Mouse (Mus musculus) small intestine, adult 2 months (tissue): ENCODE results near the gene Rhebl1. TPM values are rescaled to one million over a fixed set of nuclear protein-coding genes. Genes with fewer than 3 reads are reported as not detected.

ENCODE experiments used
- H3K27ac ChIP-seq: fragments of 200-500 bp; 2 replicates; pipeline ENCODE4 v1.5.1; 2012; ENCODE audit warnings: low read depth, low read length, control low read depth, inconsistent platforms; ENCODE audit not compliant: insufficient read depth
- H3K27me3 ChIP-seq: fragments of 200-500 bp; 2 replicates; pipeline ENCODE4 v1.6.1; 2012; ENCODE audit warnings: mild to moderate bottlenecking, moderate library complexity, low read length, inconsistent platforms; ENCODE audit not compliant: control insufficient read depth, insufficient read depth
- H3K36me3 ChIP-seq: fragments of 200-500 bp; 2 replicates; pipeline ENCODE4 v1.6.1; 2012; ENCODE audit warnings: mild to moderate bottlenecking, low read length, control low read depth, inconsistent platforms; ENCODE audit not compliant: control insufficient read depth, insufficient read depth
- H3K4me1 ChIP-seq: fragments of 200-500 bp; 2 replicates; pipeline ENCODE4 v1.6.1; 2012; ENCODE audit warnings: low read length, inconsistent platforms, mixed read lengths; ENCODE audit not compliant: control insufficient read depth, insufficient read depth, insufficient read length
- H3K4me3 ChIP-seq: fragments of 200-500 bp; 2 replicates; pipeline ENCODE4 v1.5.1; 2012; ENCODE audit warnings: low read depth, mild to moderate bottlenecking, control low read depth, inconsistent platforms, low read length, moderate library complexity
- CTCF ChIP-seq: fragments of 200-500 bp; IDR thresholded peaks from 2 replicates; pipeline ENCODE4 v1.5.1; 2012; ENCODE audit warnings: low read depth, mild to moderate bottlenecking, control low read depth, inconsistent platforms, low read length, moderate library complexity, mixed read lengths; ENCODE audit not compliant: insufficient replicate concordance, insufficient read length; ENCODE audit errors: extremely low read depth
- POLR2A ChIP-seq: fragments of 200-500 bp; IDR thresholded peaks from 2 replicates; pipeline ENCODE4 v1.6.1; 2012; ENCODE audit warnings: low read depth, mild to moderate bottlenecking, control low read depth, inconsistent platforms, low read length, moderate library complexity
- WGBS: fragments of 180-500 bp; shearing (Covaris S2); methylation state at CpG from one replicate; pipeline ENCODE4 v1.1.7; 2018; 5-methylcytosine and 5-hydroxymethylcytosine counted together
- polyA plus RNA-seq: library from polyadenylated mRNA; depleted of rRNA; stranded (reverse); fragments of >200 nt; gene quantifications from 2 replicates; pipeline ENCODE4 v1.2.3, GENCODE M21; 2012

The Rhebl1 gene
- polyA plus RNA-seq, 1 experiment, result 24.1 TPM

DNA sequence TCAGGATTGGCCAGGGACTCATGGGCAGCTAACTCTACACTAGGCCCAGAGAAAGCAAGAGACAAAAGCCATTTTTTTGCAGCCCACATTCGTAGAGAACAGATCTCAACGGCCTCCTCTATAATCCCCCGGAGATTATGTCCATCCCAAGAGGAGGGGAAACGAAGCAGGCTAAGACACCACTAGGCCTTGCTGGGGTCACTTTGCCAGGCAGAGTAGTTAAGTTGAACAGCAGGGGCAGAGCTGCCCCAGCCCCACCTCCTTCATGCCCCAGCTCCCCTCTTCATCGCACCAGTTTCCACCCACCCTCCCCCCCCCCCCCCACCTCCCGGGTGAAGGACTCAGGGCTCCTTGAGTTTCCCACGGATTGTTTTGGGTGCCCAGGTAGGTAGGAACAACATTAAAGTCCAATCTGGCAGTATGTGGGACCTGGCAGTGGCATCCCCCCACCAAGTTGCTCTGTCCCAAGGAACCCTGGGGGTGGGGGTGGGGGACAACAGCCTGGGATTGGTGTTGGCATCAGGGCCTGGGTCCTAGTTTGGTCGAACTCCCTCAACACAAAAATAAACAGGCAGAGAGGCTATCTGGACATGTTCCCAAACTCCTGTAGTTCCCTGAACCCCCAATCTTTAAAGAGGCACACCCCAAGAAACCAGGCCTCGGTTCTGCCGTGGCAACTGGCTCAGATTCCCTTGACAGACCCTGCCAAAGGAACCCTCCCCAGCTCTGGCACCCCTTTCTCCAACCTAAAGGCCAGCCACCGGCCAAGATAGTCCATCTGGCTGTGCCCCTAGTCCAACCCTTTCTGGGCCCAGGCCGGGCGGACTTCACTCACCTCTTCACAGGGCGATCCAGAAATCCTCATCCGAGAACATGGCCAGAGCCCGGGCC is 23.9 kb downstream of the Rhebl1 start:
- TF ChIP-seq POLR2A (no peak), CTCF (no peak)
- Histone ChIP-seq H3K4me1 (peaks cover 11% of the 10 kb centered on the region), H3K27ac (peak overlapping the region; percentile 98), H3K27me3 (no peaks in the 10 kb centered on the region), H3K36me3 (peaks cover 14% of the 10 kb centered on the region), H3K4me3 (peak overlapping the region; percentile 98)
- under 1% methylated on average over 16 of the region's 16 CpGs for WGBS

DNA sequence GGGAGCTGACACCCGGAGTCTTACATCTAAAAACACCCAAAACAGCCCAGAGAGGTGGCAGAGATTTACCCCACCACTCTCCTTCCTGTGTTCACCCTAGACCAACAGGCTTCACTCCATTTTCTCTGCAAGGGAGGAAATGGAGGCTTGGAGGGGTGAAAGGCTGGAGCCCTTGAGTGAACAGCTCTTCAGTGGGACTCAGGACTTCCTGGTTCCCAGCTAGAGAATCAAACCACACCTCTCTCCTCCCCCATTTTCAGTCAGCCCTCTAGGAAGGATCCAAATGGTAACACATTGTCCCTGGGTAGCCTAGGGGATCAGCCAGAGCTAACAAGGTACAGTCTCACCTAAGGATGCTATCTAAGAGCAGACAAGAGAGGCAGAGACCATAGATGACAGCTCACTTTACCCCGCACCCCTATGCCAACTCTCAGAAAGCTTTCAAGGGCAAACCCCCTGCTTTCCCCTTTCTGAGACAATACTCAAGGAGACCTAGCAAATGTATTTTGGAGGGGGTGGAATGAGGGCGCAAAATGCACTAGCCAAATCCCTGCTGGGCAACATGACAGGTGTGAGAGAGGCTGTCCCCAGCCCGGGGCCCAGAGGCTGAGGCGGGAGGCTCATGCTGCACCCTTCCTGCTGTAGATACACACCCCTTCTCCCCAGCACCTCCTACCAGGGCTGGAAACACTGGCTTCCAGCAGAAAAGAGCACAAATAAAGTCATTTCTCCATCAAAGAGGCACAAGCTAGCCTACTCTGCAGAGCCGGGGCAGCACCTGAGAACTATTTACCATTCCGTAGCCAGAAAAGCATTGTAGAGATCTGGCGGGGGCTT is 24.8 kb downstream of the Rhebl1 start:
- Histone ChIP-seq H3K27me3 (no peaks in the 10 kb centered on the region), H3K27ac (0 out of 2 replicates have a peak overlapping the region, but pooled peaks have one; percentile 3), H3K4me1 (peaks cover 11% of the 10 kb centered on the region), H3K36me3 (peaks cover 22% of the 10 kb centered on the region), H3K4me3 (peak overlapping the region; percentile 98)
- WGBS, result 3% methylated on average over 8 of the region's 8 CpGs
- no peak for TF ChIP-seq POLR2A
- no peak for TF ChIP-seq CTCF

DNA sequence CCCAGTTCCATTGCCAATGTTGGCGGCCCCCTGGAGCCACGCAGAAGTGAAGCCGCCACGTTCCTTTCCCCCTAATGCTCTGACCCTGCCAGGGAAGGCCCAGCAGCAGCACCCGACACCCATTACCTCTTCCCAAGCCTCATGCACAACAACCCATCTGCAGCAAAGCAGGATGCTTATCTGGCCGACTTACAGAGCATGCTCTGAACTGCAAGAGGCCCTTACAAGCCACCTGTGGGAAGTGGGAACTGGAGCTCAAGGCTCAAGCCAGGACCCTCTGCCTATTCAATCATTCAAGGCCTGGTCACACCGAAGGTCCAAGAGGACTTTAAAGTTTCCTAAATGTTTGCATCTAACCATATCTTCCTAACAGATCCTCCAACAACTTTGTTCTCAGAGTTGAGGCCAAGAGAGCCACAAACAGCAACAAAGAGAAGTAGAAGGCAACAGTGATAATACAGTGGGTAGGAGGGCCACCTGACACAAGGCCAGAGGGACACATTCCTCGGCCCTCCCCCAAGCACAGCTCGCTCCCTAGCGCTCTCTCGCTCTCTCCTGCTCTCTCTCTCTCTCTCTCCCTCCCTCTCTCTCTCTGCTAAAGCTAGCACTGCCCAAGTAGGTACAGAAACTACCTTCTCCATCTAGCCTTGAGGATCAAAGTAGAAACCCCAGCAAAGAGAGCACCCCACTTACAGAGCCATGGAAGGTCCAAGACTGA is 25.8 kb downstream of the Rhebl1 start:
- TF ChIP-seq POLR2A, result no peak
- TF ChIP-seq CTCF, result no peak
- no peak overlapping the region; the same call in 1 of the 2 replicates for H3K27ac ChIP-seq
- H3K4me1 ChIP-seq, result peaks cover 11% of the 10 kb centered on the region
- WGBS, result 33% methylated on average over 11 of the region's 11 CpGs
- H3K4me3 ChIP-seq, result peak overlapping the region; percentile 98
- no peaks in the 10 kb centered on the region for H3K27me3 ChIP-seq
- H3K36me3 ChIP-seq, result peaks cover 33% of the 10 kb centered on the region

DNA sequence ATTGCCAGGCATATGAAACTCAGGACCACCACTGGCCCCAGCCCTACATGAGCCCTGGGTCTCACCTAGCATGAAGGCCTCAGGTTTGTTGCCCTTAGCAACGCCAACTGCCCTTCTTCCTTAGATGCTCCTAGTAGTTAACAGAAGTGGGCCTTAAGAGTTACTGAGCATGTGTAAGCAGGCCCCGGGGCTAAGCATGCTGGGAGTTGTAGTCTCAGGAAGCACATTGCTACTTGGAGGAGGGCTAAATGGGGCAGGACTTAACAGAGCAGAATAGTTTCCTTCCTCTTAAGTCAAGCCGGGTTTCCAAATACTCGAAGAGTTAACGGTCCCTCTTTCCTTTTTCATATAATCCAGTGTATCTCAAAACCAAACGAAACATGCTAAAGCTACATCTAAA is 27.0 kb downstream of the Rhebl1 start:
- peaks cover 45% of the 10 kb centered on the region for H3K36me3 ChIP-seq
- peaks cover 11% of the 10 kb centered on the region for H3K4me1 ChIP-seq
- no peaks in the 10 kb centered on the region for H3K27me3 ChIP-seq
- TF ChIP-seq CTCF (no peak), POLR2A (no peak)
- H3K4me3 ChIP-seq, result no peak overlapping the region
- 30% methylated on average over 6 of the region's 6 CpGs for WGBS
- no peak overlapping the region for H3K27ac ChIP-seq

DNA sequence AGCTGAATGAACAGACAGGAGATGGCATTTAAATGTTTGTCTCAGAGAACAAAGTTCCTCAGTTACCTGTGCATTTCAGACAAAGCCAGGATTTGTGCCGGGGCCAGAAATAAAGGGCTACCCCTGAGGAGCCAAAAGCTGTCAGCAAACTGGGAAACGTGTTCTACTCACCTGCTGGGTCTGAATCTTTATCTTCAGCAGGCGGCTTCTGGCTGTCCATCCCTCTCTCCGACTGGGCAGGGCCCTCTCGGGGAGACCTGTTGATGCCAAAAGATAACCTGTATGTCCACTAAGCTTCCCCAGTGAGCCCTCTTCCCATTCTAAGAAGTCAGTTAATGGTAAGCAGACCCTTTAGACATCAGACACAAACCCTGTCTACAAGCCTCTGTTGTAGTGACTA is 27.8 kb downstream of the Rhebl1 start:
- Histone ChIP-seq H3K27me3 (no peaks in the 10 kb centered on the region), H3K36me3 (peaks cover 53% of the 10 kb centered on the region), H3K4me1 (peaks cover 11% of the 10 kb centered on the region), H3K4me3 (no peak overlapping the region), H3K27ac (no peak overlapping the region)
- no peak for TF ChIP-seq CTCF
- no peak for TF ChIP-seq POLR2A
- 82% methylated on average over 5 of the region's 5 CpGs for WGBS

DNA sequence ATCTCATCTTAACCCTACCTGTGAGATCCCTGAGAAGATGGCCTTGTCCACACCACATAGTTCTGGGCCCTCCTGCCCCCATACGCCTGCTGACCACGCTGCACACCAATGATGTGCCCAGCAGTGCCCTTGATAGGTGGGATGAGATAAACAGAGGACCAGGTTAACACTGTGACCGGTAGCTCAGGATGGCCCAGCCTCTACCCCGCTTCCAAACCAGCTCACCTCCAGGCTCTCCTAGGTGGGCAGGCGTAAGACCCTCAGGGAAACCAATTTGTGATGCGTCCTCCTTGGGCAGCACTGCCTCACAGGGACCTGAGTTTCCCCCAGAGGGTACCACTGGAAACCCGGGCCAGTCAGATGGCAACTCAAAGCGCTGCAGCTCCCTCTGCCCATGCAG is 28.6 kb downstream of the Rhebl1 start:
- Histone ChIP-seq H3K27ac (no peak overlapping the region), H3K36me3 (peaks cover 60% of the 10 kb centered on the region), H3K4me3 (no peak overlapping the region), H3K27me3 (no peaks in the 10 kb centered on the region), H3K4me1 (peaks cover 11% of the 10 kb centered on the region)
- TF ChIP-seq CTCF, result no peak
- no peak for TF ChIP-seq POLR2A
- 98% methylated on average over 8 of the region's 8 CpGs for WGBS

DNA sequence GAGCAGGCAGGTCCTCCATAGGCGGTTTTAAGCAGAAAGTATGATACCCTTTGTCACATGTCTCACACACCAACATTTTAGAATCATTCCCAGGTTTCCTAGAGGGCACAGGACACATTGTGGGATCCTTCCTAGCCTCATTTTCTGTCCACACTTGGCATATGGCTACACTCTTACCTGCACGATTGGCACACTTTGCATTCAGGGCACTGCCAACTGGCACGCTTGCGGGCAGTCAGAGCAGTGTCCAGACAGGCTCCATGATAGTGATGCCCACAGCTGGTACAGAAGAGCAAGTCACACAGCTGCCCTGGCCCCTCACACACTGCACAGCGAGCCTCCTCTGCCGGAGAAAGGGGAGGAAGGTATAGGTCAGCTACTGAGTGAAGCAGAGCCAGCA is 29.4 kb downstream of the Rhebl1 start:
- Histone ChIP-seq H3K4me1 (peaks cover 11% of the 10 kb centered on the region), H3K27me3 (no peaks in the 10 kb centered on the region), H3K4me3 (no peak overlapping the region), H3K27ac (no peak overlapping the region), H3K36me3 (peaks cover 68% of the 10 kb centered on the region)
- TF ChIP-seq POLR2A, result no peak
- no peak for TF ChIP-seq CTCF
- 96% methylated on average over 6 of the region's 6 CpGs for WGBS
